8 mouse cellular contexts compared by ENCODE assay signal in genomic region chr10:42018016-42018949, GRCm38 (mm10). TPM values are rescaled to one million over a fixed set of nuclear protein-coding genes. Genes with fewer than 3 reads are reported as not detected.
A peak's percentile ranks its signal among the peaks of the same experiment; 100 is the strongest.
DNase-seq lines count a peak whose midpoint lies in the region; ATAC-seq lines count a peak whose summit lies in the region.

Gene Armc2, minus strand, starts transcription at chr10:42018442.

- H3K36me3 ChIP-seq in intestine, embryonic 14.5 days (ENCODE audit: control insufficient read depth, insufficient read depth, low read length) = no peaks in the 10 kb centered on the region

- peak; percentile 87 for DNase-seq in adrenal gland, adult 2 months
- peak; percentile 80 for DNase-seq in embryo, embryonic 10 days (ENCODE audit: low spot score)
- DNase-seq in gastrocnemius, postnatal 25 days = peak; percentile 78
- DNase-seq in intestine, embryonic 14.5 days (ENCODE audit: low spot score) = peak; percentile 83
- DNase-seq in left cerebral cortex, postnatal 25 days (ENCODE audit: low spot score in 2 of 2) = peak; percentile 73 to 83
- DNase-seq in right cerebral cortex, postnatal 25 days = peak; percentile 86

- intact Hi-C loops in left cerebral cortex, postnatal 25 days (cut with DNase I) = no loop called here

- peak; percentile 96 for ATAC-seq in intestine, embryonic 14.5 days (replicated peaks; ENCODE audit: low FRiP score, low TSS enrichment, low read depth)
- ATAC-seq in megakaryocyte-erythroid progenitor cell, adult 5-6 weeks (replicated peaks; ENCODE audit: low FRiP score, low TSS enrichment, poor library complexity, severe bottlenecking) = peak; percentile 97
- ATAC-seq in monocyte, adult 5-6 weeks (replicated peaks; ENCODE audit: insufficient number of reproducible peaks, low FRiP score, low TSS enrichment, poor library complexity, severe bottlenecking) = no peak; the same call in 1 of the 2 replicates

- H3K9me3 ChIP-seq in intestine, embryonic 14.5 days (ENCODE audit: control insufficient read depth, low read length) = no peaks in the 10 kb centered on the region

- peak within 1 kb of the TSS; percentile 53 for H3K4me3 ChIP-seq in intestine, embryonic 14.5 days (ENCODE audit: low read depth, low read length)

- H3K27ac ChIP-seq in intestine, embryonic 14.5 days (ENCODE audit: low read depth) = no peak within 1 kb of the TSS

- 0 out of 2 replicates have a peak, but pooled peaks cover 6% of the 10 kb centered on the region for H3K27me3 ChIP-seq in intestine, embryonic 14.5 days (replicated peaks; ENCODE audit: control insufficient read depth, insufficient read depth, low read length)

- 2% methylated on average over 58 of the region's 58 CpGs for WGBS in intestine, embryonic 14.5 days

- H3K9ac ChIP-seq in intestine, embryonic 14.5 days (ENCODE audit: low read length) = peak within 1 kb of the TSS; percentile 11; the same call in 1 of the 2 replicates

- peak within 1 kb of the TSS; percentile 49 for H3K4me2 ChIP-seq in intestine, embryonic 14.5 days (ENCODE audit: low read length)

- no peaks in the 10 kb centered on the region; the same call in 1 of the 2 replicates for H3K4me1 ChIP-seq in intestine, embryonic 14.5 days (replicated peaks; ENCODE audit: control insufficient read depth, insufficient read depth, low read length)

RNA-seq across cellular contexts. Expression of gene Armc2, which starts in this region (rescaled TPM):
- 1 to 10 TPM; 2.0 to 2.4 TPM for total RNA-seq in adrenal gland, adult 2 months (2021)
- polyA plus RNA-seq in adrenal gland, adult 2 months (2012; rRNA removed) = 0.40 and 0.75 TPM in 2 replicates
- under 1 TPM; 0.16 to 0.33 TPM for total RNA-seq in gastrocnemius, postnatal 25 days (2021)
- polyA plus RNA-seq in intestine, embryonic 14.5 days (2014; fragmentation: Nextera tagmentation; extraction: Ambion mirVana) = 1.1 and 1.7 TPM in 2 replicates
- total RNA-seq in left cerebral cortex, postnatal 25 days (2021) = 10 to 100 TPM; 14.2 to 15.8 TPM
- 1.7 TPM in 1 of 2 replicates, not detected in the other for total RNA-seq in megakaryocyte-erythroid progenitor cell, adult 5-6 weeks (2014; fragmentation: Nextera tagmentation)
- 0.04 and 0.28 TPM in 2 replicates for total RNA-seq in megakaryocyte-erythroid progenitor cell, adult 5-6 weeks (2017)
- 1.3 to 4.9 TPM in 2 of 3 replicates, not detected in the other for total RNA-seq in monocyte, adult 5-6 weeks (2017)

Comparison
In these comparisons a context has a peak if more than half of its experiments do, and no peak if none do; other contexts are left out.
1. Peak in DNase-seq in gastrocnemius, postnatal 25 days; RNA of the gene not detected or under 1 TPM.